Mouse (Mus musculus) heart, embryonic 13.5 days (tissue): ENCODE measurements at regions not wholly inside any gene's neighbourhood (a gene's known extent, or its start where the extent isn't known, plus 50 kb on each side); places are given as distances from the start of the nearest gene placed in this dataset. TPM values are rescaled to one million over a fixed set of nuclear protein-coding genes. Genes with fewer than 3 reads are reported as not detected.
A peak's percentile ranks its signal among the peaks of the same experiment; 100 is the strongest.

ENCODE experiments used
- microRNA counts: library from miRNA; unstranded; fragments of <30 nt; microRNA quantifications from one replicate; lab custom pipeline; 2016
- microRNA-seq: library from miRNA; unstranded; fragments of <30 nt; microRNA quantifications from one replicate; pipeline ENCODE4, GENCODE M21; 2016

MicroRNAs in the stretch of these regions (microRNA counts, 519-probe panel; counts per million panel counts)
- 2,953 counts per million, percentile 66 among the panel's probes with 10 or more counts for microRNA mmu-miR-1193 (lab: Ali Mortazavi, UCI)
- 209 counts per million, percentile 61 among the panel's probes with 10 or more counts for microRNA mmu-miR-1197 (lab: Ali Mortazavi, UCI)
- microRNA mmu-miR-134 (lab: Ali Mortazavi, UCI), result 4,105 counts per million, percentile 75 among the panel's probes with 10 or more counts
- microRNA mmu-miR-154 (lab: Ali Mortazavi, UCI), result 5,236 counts per million, percentile 87 among the panel's probes with 10 or more counts
- microRNA mmu-miR-299 (lab: Ali Mortazavi, UCI), result 209 counts per million, percentile 61 among the panel's probes with 10 or more counts
- microRNA mmu-miR-300 (lab: Ali Mortazavi, UCI), result 5,016 counts per million, percentile 84 among the panel's probes with 10 or more counts
- microRNA mmu-miR-3072 (lab: Ali Mortazavi, UCI), result 209 counts per million, percentile 61 among the panel's probes with 10 or more counts
- microRNA mmu-miR-323-3p (lab: Ali Mortazavi, UCI), result 4,237 counts per million, percentile 77 among the panel's probes with 10 or more counts
- microRNA mmu-miR-323-5p (lab: Ali Mortazavi, UCI), result 209 counts per million, percentile 61 among the panel's probes with 10 or more counts
- 5,993 counts per million, percentile 92 among the panel's probes with 10 or more counts for microRNA mmu-miR-329 (lab: Ali Mortazavi, UCI)
- 5,598 counts per million, percentile 90 among the panel's probes with 10 or more counts for microRNA mmu-miR-369-3p (lab: Ali Mortazavi, UCI)
- microRNA mmu-miR-369-5p (lab: Ali Mortazavi, UCI), result 3,721 counts per million, percentile 72 among the panel's probes with 10 or more counts
- 5,324 counts per million, percentile 88 among the panel's probes with 10 or more counts for microRNA mmu-miR-376a (lab: Ali Mortazavi, UCI)
- 5,335 counts per million, percentile 88 among the panel's probes with 10 or more counts for microRNA mmu-miR-376b (lab: Ali Mortazavi, UCI)
- 5,313 counts per million, percentile 88 among the panel's probes with 10 or more counts for microRNA mmu-miR-376c (lab: Ali Mortazavi, UCI)
- 5,675 counts per million, percentile 91 among the panel's probes with 10 or more counts for microRNA mmu-miR-377 (lab: Ali Mortazavi, UCI)
- microRNA mmu-miR-379 (lab: Ali Mortazavi, UCI), result 3,688 counts per million, percentile 71 among the panel's probes with 10 or more counts
- microRNA mmu-miR-380-3p (lab: Ali Mortazavi, UCI), result 209 counts per million, percentile 61 among the panel's probes with 10 or more counts
- 209 counts per million, percentile 61 among the panel's probes with 10 or more counts for microRNA mmu-miR-380-5p (lab: Ali Mortazavi, UCI)
- 4,863 counts per million, percentile 83 among the panel's probes with 10 or more counts for microRNA mmu-miR-381 (lab: Ali Mortazavi, UCI)
- microRNA mmu-miR-382 (lab: Ali Mortazavi, UCI), result 5,016 counts per million, percentile 84 among the panel's probes with 10 or more counts
- 209 counts per million, percentile 61 among the panel's probes with 10 or more counts for microRNA mmu-miR-409-3p (lab: Ali Mortazavi, UCI)
- 209 counts per million, percentile 61 among the panel's probes with 10 or more counts for microRNA mmu-miR-409-5p (lab: Ali Mortazavi, UCI)
- 5,357 counts per million, percentile 88 among the panel's probes with 10 or more counts for microRNA mmu-miR-410 (lab: Ali Mortazavi, UCI)
- microRNA mmu-miR-411 (lab: Ali Mortazavi, UCI), result 3,205 counts per million, percentile 68 among the panel's probes with 10 or more counts
- microRNA mmu-miR-412 (lab: Ali Mortazavi, UCI), result 209 counts per million, percentile 61 among the panel's probes with 10 or more counts
- microRNA mmu-miR-453 (lab: Ali Mortazavi, UCI), result 209 counts per million, percentile 61 among the panel's probes with 10 or more counts
- 209 counts per million, percentile 61 among the panel's probes with 10 or more counts for microRNA mmu-miR-485 (lab: Ali Mortazavi, UCI)
- 4,643 counts per million, percentile 80 among the panel's probes with 10 or more counts for microRNA mmu-miR-487b (lab: Ali Mortazavi, UCI)
- 209 counts per million, percentile 61 among the panel's probes with 10 or more counts for microRNA mmu-miR-494 (lab: Ali Mortazavi, UCI)
- microRNA mmu-miR-495 (lab: Ali Mortazavi, UCI), result 5,016 counts per million, percentile 85 among the panel's probes with 10 or more counts
- 209 counts per million, percentile 61 among the panel's probes with 10 or more counts for microRNA mmu-miR-496 (lab: Ali Mortazavi, UCI)
- microRNA mmu-miR-539 (lab: Ali Mortazavi, UCI), result 4,961 counts per million, percentile 84 among the panel's probes with 10 or more counts
- 4,566 counts per million, percentile 80 among the panel's probes with 10 or more counts for microRNA mmu-miR-541 (lab: Ali Mortazavi, UCI)
- 4,599 counts per million, percentile 80 among the panel's probes with 10 or more counts for microRNA mmu-miR-543 (lab: Ali Mortazavi, UCI)
- microRNA mmu-miR-544 (lab: Ali Mortazavi, UCI), result 209 counts per million, percentile 61 among the panel's probes with 10 or more counts
- 209 counts per million, percentile 61 among the panel's probes with 10 or more counts for microRNA mmu-miR-654-3p (lab: Ali Mortazavi, UCI)
- microRNA mmu-miR-654-5p (lab: Ali Mortazavi, UCI), result 209 counts per million, percentile 61 among the panel's probes with 10 or more counts
- microRNA mmu-miR-666-3p (lab: Ali Mortazavi, UCI), result 209 counts per million, percentile 61 among the panel's probes with 10 or more counts
- microRNA mmu-miR-666-5p (lab: Ali Mortazavi, UCI), result 209 counts per million, percentile 61 among the panel's probes with 10 or more counts
- microRNA mmu-miR-667 (lab: Ali Mortazavi, UCI), result 2,239 counts per million, percentile 64 among the panel's probes with 10 or more counts
- microRNA mmu-miR-668 (lab: Ali Mortazavi, UCI), result 209 counts per million, percentile 61 among the panel's probes with 10 or more counts
- microRNA mmu-miR-679 (lab: Ali Mortazavi, UCI), result 209 counts per million, percentile 61 among the panel's probes with 10 or more counts
- microRNA mmu-miR-758 (lab: Ali Mortazavi, UCI), result 209 counts per million, percentile 61 among the panel's probes with 10 or more counts
- microRNA mmu-miR-882 (lab: Ali Mortazavi, UCI), result 209 counts per million, percentile 61 among the panel's probes with 10 or more counts

Small RNA genes lying in the stretch of these regions (microRNA-seq; reads per million reads assigned to microRNA genes)
- not detected for gene Gm24321
- gene Gm25252, result not detected
- not detected for gene Gm25750
- not detected for gene Gm27379
- not detected for gene Gm44322
- gene Mir1193, result 802 reads per million, percentile 77 among the genes with 10 or more reads in this experiment
- 1.8 reads per million for gene Mir1197
- 845 reads per million, percentile 78 among the genes with 10 or more reads in this experiment for gene Mir134
- gene Mir154, result 587 reads per million, percentile 75 among the genes with 10 or more reads in this experiment
- not detected for gene Mir299a
- gene Mir299b, result not detected
- gene Mir300, result 373 reads per million, percentile 70 among the genes with 10 or more reads in this experiment
- 16.5 reads per million, percentile 33 among the genes with 10 or more reads in this experiment for gene Mir3072
- gene Mir323, result 292 reads per million, percentile 67 among the genes with 10 or more reads in this experiment
- gene Mir329, result 207 reads per million, percentile 64 among the genes with 10 or more reads in this experiment
- gene Mir369, result 4,744 reads per million, percentile 92 among the genes with 10 or more reads in this experiment
- not detected for gene Mir376a
- 130 reads per million, percentile 57 among the genes with 10 or more reads in this experiment for gene Mir376b
- 387 reads per million, percentile 71 among the genes with 10 or more reads in this experiment for gene Mir376c
- gene Mir377, result 64.6 reads per million, percentile 48 among the genes with 10 or more reads in this experiment
- gene Mir379, result 2,969 reads per million, percentile 88 among the genes with 10 or more reads in this experiment
- not detected for gene Mir380
- 2,334 reads per million, percentile 85 among the genes with 10 or more reads in this experiment for gene Mir381
- 2,524 reads per million, percentile 86 among the genes with 10 or more reads in this experiment for gene Mir382
- gene Mir409, result not detected
- gene Mir410, result 57.1 reads per million, percentile 45 among the genes with 10 or more reads in this experiment
- gene Mir411, result 8,152 reads per million, percentile 94 among the genes with 10 or more reads in this experiment
- 110 reads per million, percentile 55 among the genes with 10 or more reads in this experiment for gene Mir412
- not detected for gene Mir453
- 167 reads per million, percentile 61 among the genes with 10 or more reads in this experiment for gene Mir485
- 9,328 reads per million, percentile 95 among the genes with 10 or more reads in this experiment for gene Mir487b
- gene Mir494, result 229 reads per million, percentile 65 among the genes with 10 or more reads in this experiment
- 64.0 reads per million, percentile 47 among the genes with 10 or more reads in this experiment for gene Mir495
- gene Mir496a, result 89.7 reads per million, percentile 53 among the genes with 10 or more reads in this experiment
- gene Mir539, result not detected
- 2,585 reads per million, percentile 86 among the genes with 10 or more reads in this experiment for gene Mir541
- 474 reads per million, percentile 73 among the genes with 10 or more reads in this experiment for gene Mir543
- gene Mir544, result 1.8 reads per million
- not detected for gene Mir654
- 32.4 reads per million, percentile 40 among the genes with 10 or more reads in this experiment for gene Mir666
- 172 reads per million, percentile 62 among the genes with 10 or more reads in this experiment for gene Mir667
- 44.7 reads per million, percentile 43 among the genes with 10 or more reads in this experiment for gene Mir668
- gene Mir679, result 91.8 reads per million, percentile 53 among the genes with 10 or more reads in this experiment
- gene Mir758, result 19.4 reads per million, percentile 35 among the genes with 10 or more reads in this experiment
- not detected for gene Mir882
